Mouse (Mus musculus): ENCODE measurements around the gene Zfp335.

- TF ChIP-seq POLR2A (IDR thresholded peaks at IDR 0.05; ENCODE audit: insufficient read depth, low read depth, low read length) (no peak), EP300 (IDR thresholded peaks at IDR 0.05; ENCODE audit: insufficient read depth, low read depth, low read length) (no peak), CTCF (IDR thresholded peaks at IDR 0.05) (no peak)
Measured at GRCm38 (mm10) chr2:164895885-164896284, 15.7 kb downstream of the Zfp335 start.
